Mouse (Mus musculus) brain, embryonic 14.5 days (tissue): ENCODE results near the gene Adssl1.

Source experiments
- CTCF ChIP-seq: fragments of 200-500 bp; IDR thresholded peaks from 2 replicates; pipeline ENCODE4 v1.5.1; 2012; ENCODE audit warnings: inconsistent platforms, mild to moderate bottlenecking, moderate library complexity, borderline replicate concordance; ENCODE audit not compliant: insufficient read depth, insufficient read length; ENCODE audit errors: extremely low read depth
- POLR2A ChIP-seq: fragments of 200-500 bp; IDR thresholded peaks from 2 replicates; pipeline ENCODE4 v1.6.1; 2012; ENCODE audit warnings: mild to moderate bottlenecking, inconsistent platforms, borderline replicate concordance; ENCODE audit not compliant: poor library complexity, insufficient read depth, insufficient read length, severe bottlenecking; ENCODE audit errors: extremely low read depth

- TF ChIP-seq POLR2A = no peak
- TF ChIP-seq CTCF = no peak
These were observed 13.1 kb downstream of the Adssl1 start for GRCm38 (mm10) chr12:112632907-112633306.
